Mouse (Mus musculus) liver, embryonic 14.5 days (tissue): Measurements from ENCODE around the gene Trnau1ap. TPM values are rescaled to one million over a fixed set of nuclear protein-coding genes. Genes with fewer than 3 reads are reported as not detected.
A peak's percentile ranks its signal among the peaks of the same experiment; 100 is the strongest.
"Not testable (repeated sequence)": the region's sequence is repeated elsewhere in the genome, so short reads cannot be mapped to it uniquely, and the experiment has no call there.

Source experiments
- ATAC-seq: fragments of 200-750 bp; cut with Nextera tagmentation; 2 replicates; pipeline ENCODE4 v1.8.0; 2017; ENCODE audit warnings: moderate number of reproducible peaks, mild to moderate bottlenecking, moderate library complexity; ENCODE audit not compliant: insufficient read depth
- DNase-seq, 3 experiments: peaks; one replicate each; pipeline ENCODE4 v3.0.0-alpha.2; 2012 to 2013; ENCODE audit warnings: low read depth in 3 of 3, low spot score in 3 of 3
- H3K27ac ChIP-seq: fragments of 300-500 bp; sonication (generic); 2 replicates; pipeline ENCODE4 v1.5.1; 2014; ENCODE audit warnings: moderate library complexity, mild to moderate bottlenecking, control low read depth, inconsistent platforms
- H3K27me3 ChIP-seq: fragments of 300-500 bp; sonication (generic); 2 replicates; pipeline ENCODE4 v1.6.1; 2014; ENCODE audit warnings: mild to moderate bottlenecking, low read length, moderate library complexity; ENCODE audit not compliant: control insufficient read depth, insufficient read depth
- H3K36me3 ChIP-seq: fragments of 300-500 bp; sonication (generic); replicated peaks from 2 replicates; pipeline ENCODE4 v1.6.1; 2014; ENCODE audit warnings: low read depth; ENCODE audit not compliant: control insufficient read depth, insufficient read depth
- H3K4me1 ChIP-seq, 2 experiments: fragments of 200-500 bp in 1 of 2; fragments of 300-500 bp in 1 of 2; sonication (generic) in 1 of 2; replicated peaks; 2 replicates each; pipeline ENCODE4 v1.6.1; 2012 to 2014; ENCODE audit warnings: antibody characterized with exemption in 1 of 2, inconsistent platforms in 1 of 2, low read length in 1 of 2; ENCODE audit not compliant: control insufficient read depth in 2 of 2, insufficient read depth in 2 of 2
- H3K4me2 ChIP-seq: fragments of 300-500 bp; sonication (generic); 2 replicates; pipeline ENCODE4 v1.6.1; 2014; ENCODE audit warnings: low read depth, mild to moderate bottlenecking, control low read depth, moderate library complexity
- H3K4me3 ChIP-seq, 2 experiments: fragments of 200-500 bp in 1 of 2; fragments of 300-500 bp in 1 of 2; sonication (generic) in 1 of 2; 2 replicates each; pipeline ENCODE4 v1.5.1; 2012 to 2014; ENCODE audit warnings: low read depth in 2 of 2, low read length in 2 of 2, mild to moderate bottlenecking in 2 of 2, control low read depth in 1 of 2, inconsistent platforms in 1 of 2, moderate library complexity in 1 of 2; ENCODE audit not compliant: insufficient read depth in 1 of 2
- H3K9ac ChIP-seq: fragments of 300-500 bp; sonication (generic); replicated peaks from 2 replicates; pipeline ENCODE4 v1.6.1; 2014; ENCODE audit warnings: mild to moderate bottlenecking, control low read depth, moderate library complexity
- H3K9me3 ChIP-seq: fragments of 300-500 bp; sonication (generic); 2 replicates; pipeline ENCODE4 v1.6.1; 2016; ENCODE audit warnings: low read length, mixed read lengths; ENCODE audit not compliant: control insufficient read depth
- CTCF ChIP-seq: IDR thresholded peaks from 2 replicates; pipeline ENCODE4 v1.5.1; 2016; ENCODE audit warnings: antibody characterized with exemption, low read depth, control low read depth
- EP300 ChIP-seq: IDR thresholded peaks from 2 replicates; pipeline ENCODE4 v1.6.1; 2016; ENCODE audit warnings: antibody characterized with exemption, low read depth
- WGBS: fragments of 180-500 bp; shearing (Covaris S2); extraction: QIAGEN DNeasy Blood & Tissue Kit; methylation state at CpG from one replicate; pipeline ENCODE4 v1.1.7; 2014; ENCODE audit not compliant: insufficient replicate concordance; 5-methylcytosine and 5-hydroxymethylcytosine counted together
- polyA plus RNA-seq, 2 experiments: library from polyadenylated mRNA; depleted of rRNA in 1 of 2; stranded (reverse) in 1 of 2; unstranded in 1 of 2; fragments of >200 nt; fragmentation: Nextera tagmentation in 1 of 2; extraction: Ambion mirVana in 1 of 2; gene quantifications; 2 replicates each; pipeline versions ENCODE4 v1.2.1 to v1.2.3; 2012 to 2014

Gene Trnau1ap
- polyA plus RNA-seq, 2 experiments, result 8.8 to 36.6 TPM

DNA sequence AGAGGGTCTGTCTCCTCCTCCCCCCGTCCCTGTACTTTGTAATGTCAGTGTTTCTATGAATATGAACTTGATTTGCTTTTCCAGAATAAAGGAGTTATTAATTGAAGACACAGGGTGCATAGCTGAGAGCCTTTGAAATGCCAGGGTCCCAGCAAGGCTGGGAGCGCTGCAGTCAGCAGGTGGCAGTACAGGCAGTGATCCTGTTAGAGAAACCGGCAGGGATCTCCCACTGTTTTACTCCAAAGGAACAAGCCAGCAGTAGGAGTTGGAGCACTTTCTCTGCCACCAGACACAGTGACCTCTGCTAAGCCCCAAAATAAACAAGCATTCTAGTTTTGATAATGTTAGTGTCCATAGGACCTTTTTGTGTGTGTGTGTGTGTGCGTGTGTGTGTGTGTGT, 36.4 kb downstream of the Trnau1ap start:
- 63% methylated on average over 4 of the region's 4 CpGs for WGBS
- no peak for ATAC-seq
- H3K9ac ChIP-seq, result no peak overlapping the region
- H3K4me2 ChIP-seq, result no peak overlapping the region
- peaks cover 3% of the 10 kb centered on the region; the same call in 1 of the 2 replicates for H3K9me3 ChIP-seq
- DNase-seq, result no peak
- TF ChIP-seq CTCF (peak; percentile 58), EP300 (no peak)
- no peaks in the 10 kb centered on the region for H3K27me3 ChIP-seq
- H3K27ac ChIP-seq, result no peak overlapping the region
- no peaks in the 10 kb centered on the region for H3K4me1 ChIP-seq
- H3K4me3 ChIP-seq, result no peak overlapping the region
- peaks cover 30% of the 10 kb centered on the region for H3K36me3 ChIP-seq

DNA sequence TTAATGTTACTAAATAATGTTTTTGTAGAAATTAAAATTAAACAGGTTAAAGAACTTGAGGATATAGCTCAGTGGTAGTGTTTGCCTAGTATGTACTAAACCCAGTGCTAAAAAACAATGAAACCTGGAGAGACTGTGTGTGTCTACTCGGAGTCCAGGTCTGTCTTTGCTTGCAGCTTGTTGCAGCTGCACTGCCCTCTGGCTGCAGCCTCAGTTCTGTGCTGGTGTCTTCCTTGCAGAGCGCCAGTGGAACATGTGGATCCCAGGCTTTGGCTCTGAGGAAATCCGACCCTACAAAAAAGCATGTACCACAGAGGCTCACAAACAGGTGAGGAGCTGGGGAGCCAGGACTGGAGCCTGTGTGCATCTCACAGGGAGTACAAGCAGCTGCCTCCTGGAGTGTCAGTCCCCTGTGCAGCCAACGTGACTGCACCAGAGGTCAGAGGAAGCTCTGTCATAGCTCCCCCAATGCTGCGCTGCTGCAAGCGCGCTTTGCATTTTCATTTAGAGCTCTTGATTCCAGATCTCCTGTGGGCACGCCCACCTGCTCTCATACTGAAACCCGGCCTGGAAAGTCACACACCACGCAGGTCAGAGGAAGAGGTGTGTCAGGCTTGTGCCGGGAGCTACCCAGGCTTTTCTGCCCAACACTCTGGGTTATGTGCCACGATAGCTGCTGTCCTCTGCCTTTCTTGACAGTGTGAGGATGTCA, 37.6 kb downstream of the Trnau1ap start:
- ATAC-seq (no peak), DNase-seq (no peak)
- no peaks in the 10 kb centered on the region for H3K27me3 ChIP-seq
- no peaks in the 10 kb centered on the region for H3K4me1 ChIP-seq
- H3K9me3 ChIP-seq, result peaks cover 3% of the 10 kb centered on the region; the same call in 1 of the 2 replicates
- no peak overlapping the region for H3K4me3 ChIP-seq
- H3K9ac ChIP-seq, result no peak overlapping the region
- H3K36me3 ChIP-seq, result peaks cover 34% of the 10 kb centered on the region
- WGBS, result 83% methylated on average over 12 of the region's 12 CpGs
- no peak for TF ChIP-seq EP300
- peak; percentile 50 for TF ChIP-seq CTCF
- H3K27ac ChIP-seq, result no peak overlapping the region
- no peak overlapping the region for H3K4me2 ChIP-seq

DNA sequence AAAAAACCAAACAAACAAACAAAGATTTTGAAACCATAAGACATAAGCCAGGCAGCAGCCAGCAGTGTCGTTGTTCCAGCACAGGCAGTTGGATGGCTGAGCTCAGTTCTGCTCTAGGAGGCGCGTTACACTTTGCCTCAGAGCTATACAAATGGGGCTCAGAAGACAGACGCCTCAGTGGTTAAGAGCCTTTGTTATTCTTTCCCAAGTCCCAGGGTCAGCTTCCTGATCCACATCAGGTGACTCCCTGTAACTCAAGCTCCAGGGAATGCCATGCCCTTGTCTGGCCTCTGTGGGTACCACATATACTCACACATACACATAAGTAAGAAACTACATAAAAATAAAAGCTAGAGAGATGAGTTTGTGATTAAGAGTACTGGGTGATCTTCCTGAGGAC, 38.3 kb downstream of the Trnau1ap start:
- TF ChIP-seq CTCF (no peak), EP300 (no peak)
- peaks cover 39% of the 10 kb centered on the region for H3K36me3 ChIP-seq

DNA sequence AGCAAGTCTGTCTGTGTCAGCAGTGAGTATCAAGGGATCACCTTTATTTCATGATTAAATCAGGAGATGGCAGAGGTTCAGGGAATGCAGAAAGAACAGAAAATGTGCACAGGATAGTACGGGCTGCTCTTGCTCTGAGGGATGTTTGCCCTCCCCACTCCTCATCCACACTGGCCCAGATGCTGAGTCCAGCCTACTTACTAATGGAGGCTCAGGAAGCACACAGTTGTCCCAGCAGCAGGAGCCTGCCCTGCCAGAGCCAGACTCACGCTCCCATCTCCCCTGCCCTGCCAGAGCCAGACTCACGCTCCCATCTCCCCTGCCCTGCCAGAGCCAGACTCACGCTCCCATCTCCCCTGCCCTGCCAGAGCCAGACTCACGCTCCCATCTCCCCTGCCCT, 40.5 kb downstream of the Trnau1ap start:
- not testable (repeated sequence) for H3K27ac ChIP-seq, H3K4me3 ChIP-seq, H3K9me3 ChIP-seq, H3K9ac ChIP-seq, H3K4me2 ChIP-seq, H3K4me1 ChIP-seq, ATAC-seq, DNase-seq, H3K27me3 ChIP-seq
- 92% methylated on average over 3 of the region's 5 CpGs for WGBS
- H3K36me3 ChIP-seq, result peaks cover 53% of the 10 kb centered on the region

More for the DNA sequence above, 38.3 kb downstream of the Trnau1ap start:
- 93% methylated on average over 4 of the region's 4 CpGs for WGBS
- Histone ChIP-seq H3K9me3 (peaks cover 3% of the 10 kb centered on the region; the same call in 1 of the 2 replicates), H3K4me3 (no peak overlapping the region), H3K27me3 (no peaks in the 10 kb centered on the region), H3K9ac (no peak overlapping the region), H3K27ac (no peak overlapping the region), H3K4me1 (no peaks in the 10 kb centered on the region), H3K4me2 (no peak overlapping the region)
- ATAC-seq, result no peak
- no peak for DNase-seq

DNA sequence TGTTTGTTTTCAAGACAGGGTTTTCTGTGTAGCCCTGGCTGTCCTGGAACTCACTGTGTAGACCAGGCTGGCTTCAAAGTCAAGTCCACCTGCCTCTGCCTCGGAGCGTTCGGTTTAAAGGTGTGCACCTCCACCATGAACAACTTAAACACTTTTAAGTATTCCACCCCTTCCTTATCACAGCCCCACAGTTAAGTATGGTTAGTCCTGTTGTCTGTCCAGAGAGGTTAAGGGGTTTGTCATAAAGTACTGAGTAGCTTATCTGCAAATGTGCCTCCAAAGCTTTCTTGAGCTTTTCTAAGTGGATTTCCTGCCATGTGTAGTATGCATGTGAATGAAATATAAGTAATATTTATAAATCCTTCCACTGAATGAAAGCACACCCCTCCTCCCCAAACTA, 53.4 kb downstream of the Trnau1ap start:
- DNase-seq (peak in 1 of 3 experiments; percentile 58), ATAC-seq (peak; percentile 27; the same call in 1 of the 2 replicates)
- no peaks in the 10 kb centered on the region; the same call in 1 of the 2 replicates for H3K36me3 ChIP-seq
- peak; percentile 18; the same call in 1 of the 2 replicates for TF ChIP-seq EP300
- TF ChIP-seq CTCF, result no peak
- peak overlapping the region; percentile 96 for H3K9ac ChIP-seq
- no peaks in the 10 kb centered on the region for H3K27me3 ChIP-seq
- peaks cover 11 to 28% of the 10 kb centered on the region in 2 experiments for H3K4me1 ChIP-seq
- H3K27ac ChIP-seq, result peak overlapping the region; percentile 76
- peak overlapping the region; percentile 57 to 79 for H3K4me3 ChIP-seq
- 6% methylated on average over 3 of the region's 3 CpGs for WGBS
- H3K4me2 ChIP-seq, result peak overlapping the region; percentile 74
- no peaks in the 10 kb centered on the region for H3K9me3 ChIP-seq
